Mouse (Mus musculus) kidney, postnatal 25 days (tissue): ENCODE data around the gene Pde1c.

ENCODE experiments used
- DNase-seq, 2 experiments: peaks; one replicate each; pipeline ENCODE4 v3.0.0; 2021; ENCODE audit warnings: mixed read lengths in 2 of 2

Gene Pde1c

GRCm38 (mm10) chr6:56441501-56441900 is 127.4 kb downstream of the Pde1c start:
- DNase-seq = no peak

DNA sequence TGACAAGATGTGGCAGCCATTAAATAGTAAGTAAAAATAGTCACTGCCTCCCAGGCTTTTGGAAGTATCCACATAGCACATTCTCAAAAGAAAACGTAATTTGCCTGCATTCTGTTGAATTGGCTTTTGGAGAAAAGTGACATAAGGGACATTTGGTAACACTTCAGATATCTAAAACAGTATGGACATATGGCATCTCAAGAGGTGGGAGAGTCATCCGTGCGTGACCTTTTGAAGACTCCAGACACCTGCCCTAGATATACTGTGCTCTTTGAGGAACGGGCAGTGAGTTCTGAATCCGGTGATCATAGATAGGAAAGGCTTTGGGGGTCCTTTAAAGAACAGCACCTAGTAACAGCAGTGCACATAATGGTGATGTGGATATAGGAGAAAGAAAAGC is 143.1 kb downstream of the Pde1c start:
- no peak for DNase-seq

DNA sequence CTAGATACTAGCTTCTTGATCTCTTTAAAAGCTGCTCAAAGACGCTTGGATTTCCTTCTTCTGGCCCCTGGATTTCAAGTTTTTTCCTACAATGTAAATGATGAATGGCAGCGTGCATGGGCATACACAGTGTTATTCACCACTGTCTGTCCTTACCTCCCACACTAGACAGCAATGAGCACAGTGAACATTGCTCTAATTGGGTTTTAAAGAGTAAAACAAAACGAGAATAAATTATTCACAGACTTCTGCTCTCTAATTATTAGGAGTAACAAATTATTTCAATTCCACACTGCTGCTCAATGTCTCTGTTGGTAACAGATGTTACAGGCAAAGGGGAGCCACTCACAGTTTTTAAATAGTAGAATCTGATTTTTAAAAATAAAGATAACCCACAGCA is 146.0 kb downstream of the Pde1c start:
- DNase-seq = no peak

DNA sequence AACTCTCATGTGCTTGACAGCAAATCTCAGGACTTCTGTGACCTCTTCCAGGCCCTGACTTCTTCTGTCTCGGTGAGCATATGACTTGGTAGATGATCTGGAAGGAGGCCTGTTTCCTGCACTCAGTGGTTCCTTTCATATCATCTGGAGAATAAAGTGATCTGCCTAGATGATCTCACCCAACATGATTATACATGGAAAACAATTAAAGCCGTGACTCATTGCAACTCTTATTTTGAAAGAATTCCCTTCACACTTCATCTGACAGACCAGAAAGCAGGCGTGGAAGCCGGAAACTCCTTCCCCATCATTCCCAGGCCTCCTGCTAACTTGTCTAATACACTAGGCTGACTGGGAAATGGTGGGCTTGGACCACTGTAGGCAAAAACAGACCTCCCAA is 152.7 kb downstream of the Pde1c start:
- no peak for DNase-seq

DNA sequence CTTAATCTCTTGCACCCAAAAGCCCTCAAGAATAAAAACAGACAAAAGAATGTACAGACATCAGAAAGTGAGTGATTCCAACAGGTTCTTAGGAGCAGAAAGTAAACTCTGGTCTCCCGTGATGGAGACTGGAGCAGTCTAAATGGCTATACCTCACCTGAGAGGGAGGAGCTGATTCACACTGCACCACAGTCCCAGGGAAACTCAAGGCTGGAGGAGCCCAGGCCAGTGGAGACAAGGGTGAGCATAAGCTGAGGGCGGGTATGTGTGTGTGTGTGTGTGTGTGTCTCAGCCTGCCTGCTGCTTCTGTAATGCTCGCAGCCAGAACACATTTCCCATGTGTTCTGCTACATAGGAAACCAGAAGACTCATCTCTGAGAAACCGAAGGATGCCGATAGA is 179.7 kb downstream of the Pde1c start:
- DNase-seq = no peak

DNA sequence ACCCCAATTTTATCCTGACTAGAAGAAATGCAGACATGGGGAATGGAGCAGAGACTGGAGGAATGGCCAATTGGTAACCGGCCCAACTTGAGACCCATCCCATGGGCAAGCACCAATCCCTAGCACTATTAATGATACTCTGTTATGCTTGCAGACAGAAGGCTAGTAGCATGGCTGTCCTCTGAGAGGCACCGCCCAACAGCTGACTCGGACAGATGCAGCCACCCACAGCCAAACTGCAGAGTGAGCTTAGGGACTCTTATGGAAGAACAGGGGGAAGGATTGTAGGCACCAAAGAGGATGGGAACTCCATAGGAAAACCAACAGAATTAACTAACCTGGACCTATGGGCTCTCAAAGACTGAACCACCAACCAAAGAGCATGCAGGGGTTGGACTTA is 192.5 kb downstream of the Pde1c start:
- no peak for DNase-seq

- no peak for DNase-seq
These were observed 194.7 kb downstream of the Pde1c start for GRCm38 (mm10) chr6:56374180-56374579.

DNA sequence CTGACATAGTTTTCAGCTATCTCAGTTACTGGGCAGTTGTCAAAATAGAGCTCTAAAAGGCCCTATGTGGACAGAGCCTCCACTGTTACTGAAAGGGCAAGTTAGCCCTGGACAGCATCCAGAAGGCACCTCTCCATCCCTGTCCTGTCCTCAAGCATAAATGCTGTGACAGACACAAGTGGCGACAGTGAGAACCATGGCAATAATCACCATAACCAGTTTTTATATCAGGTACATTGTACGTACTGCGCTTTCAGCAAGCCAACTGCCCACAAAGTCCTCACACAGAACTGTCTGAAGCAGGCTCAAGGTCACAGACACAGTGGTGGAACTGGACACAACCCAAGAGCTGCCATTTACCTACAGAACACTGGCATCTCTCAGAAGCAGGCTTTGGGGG is 195.2 kb downstream of the Pde1c start:
- no peak for DNase-seq

DNA sequence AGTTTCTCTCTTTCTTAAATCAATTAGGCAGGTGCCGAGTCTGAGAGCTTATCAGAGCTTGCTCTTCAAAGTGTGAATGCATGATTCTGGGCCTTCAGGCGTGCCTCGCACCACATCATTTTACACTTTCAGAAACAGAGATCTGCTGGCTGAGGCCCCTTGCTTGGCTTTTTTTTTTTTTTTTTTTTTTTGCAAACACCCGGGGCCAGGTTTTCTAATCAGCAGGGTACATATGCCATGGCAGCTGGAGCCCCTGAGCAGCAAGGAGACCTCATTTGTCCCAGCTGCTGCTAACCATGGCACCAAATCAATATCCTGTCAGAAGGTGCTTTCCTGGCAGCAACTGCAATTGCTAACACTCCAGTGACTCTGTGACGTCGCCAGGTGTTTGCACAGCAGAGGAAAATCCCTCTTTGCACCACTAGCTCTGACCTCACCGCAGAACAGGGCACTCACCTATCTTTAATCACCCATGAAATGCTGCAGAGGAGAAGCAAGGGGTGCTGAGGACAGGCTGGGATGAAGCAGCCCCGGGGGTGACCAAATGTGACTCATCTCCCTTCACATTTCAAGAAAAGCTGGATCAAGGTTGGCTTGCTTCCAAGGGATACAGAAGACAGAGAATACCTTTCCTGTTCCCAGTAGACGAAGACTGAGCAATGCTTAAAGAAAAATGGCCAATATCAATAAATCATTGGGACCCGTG is 195.7 kb downstream of the Pde1c start:
- no peak for DNase-seq

- DNase-seq = no peak
These were observed 199.4 kb downstream of the Pde1c start for GRCm38 (mm10) chr6:56369462-56369861.

DNA sequence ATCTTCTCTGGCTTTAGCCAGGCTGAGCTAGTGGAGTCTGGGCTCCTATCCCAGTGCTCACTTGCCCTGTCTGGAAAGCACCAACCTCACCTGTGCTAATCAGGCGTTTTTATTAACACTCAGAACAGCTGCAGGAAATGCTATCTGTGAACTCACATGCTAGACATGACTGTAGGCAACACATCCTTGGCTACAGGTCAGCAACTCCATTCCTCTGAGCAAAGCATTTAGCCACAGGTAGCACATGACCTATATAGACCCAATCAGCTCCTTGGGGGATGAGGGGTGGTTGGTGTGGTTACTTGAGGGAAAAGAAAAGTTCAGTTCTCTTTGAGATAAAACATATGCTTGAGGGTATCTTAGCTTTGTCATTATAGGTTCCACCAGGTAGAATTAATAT is 200.8 kb downstream of the Pde1c start:
- no peak for DNase-seq

- no peak for DNase-seq
These were observed 201.6 kb downstream of the Pde1c start for GRCm38 (mm10) chr6:56367257-56367656.

DNA sequence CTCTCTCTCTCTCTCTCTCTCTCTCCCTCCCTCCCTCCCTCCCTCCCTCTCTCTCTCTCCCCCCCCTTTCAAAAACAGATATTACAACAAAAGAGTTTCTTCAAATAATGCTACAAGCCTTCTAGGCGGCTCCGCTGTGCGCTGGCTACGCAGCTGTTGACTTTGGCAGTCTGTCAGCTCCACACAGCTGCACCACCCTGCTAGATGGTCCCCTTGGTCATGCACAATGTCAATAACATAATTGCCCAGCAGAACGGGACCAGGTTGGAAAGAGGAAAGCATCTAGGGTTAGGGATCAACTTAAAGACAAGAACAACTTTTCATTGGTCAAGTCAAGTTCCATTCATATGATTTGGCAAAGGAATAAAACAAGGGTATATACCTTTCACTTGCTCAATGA is 206.3 kb downstream of the Pde1c start:
- no peak for DNase-seq

GRCm38 (mm10) chr6:56362128-56362545 is 206.8 kb downstream of the Pde1c start:
- DNase-seq = no peak

GRCm38 (mm10) chr6:56361348-56362127 is 207.4 kb downstream of the Pde1c start:
- no peak for DNase-seq

- DNase-seq = no peak
These were observed 208.8 kb downstream of the Pde1c start for GRCm38 (mm10) chr6:56360086-56360485.

GRCm38 (mm10) chr6:56359126-56359525 is 209.8 kb downstream of the Pde1c start:
- no peak for DNase-seq

DNA sequence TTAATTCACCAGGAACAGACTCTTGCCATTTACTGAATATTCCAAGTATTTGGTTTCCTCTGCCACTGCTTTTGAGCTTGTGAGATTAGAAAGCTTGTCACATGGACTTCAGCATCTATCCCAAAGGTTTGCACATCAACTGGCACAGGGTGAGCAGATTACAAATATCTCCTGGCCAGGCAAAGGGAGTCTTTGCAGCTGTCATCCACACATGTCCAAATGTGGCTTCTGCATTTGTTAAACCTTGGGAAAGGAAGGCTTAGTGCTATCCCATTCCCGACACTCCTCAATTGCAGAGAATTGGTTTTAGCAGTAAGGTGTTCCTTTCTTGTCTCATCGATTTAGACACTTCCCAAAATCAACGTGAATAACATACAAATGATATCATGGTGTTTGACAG is 221.7 kb downstream of the Pde1c start:
- no peak for DNase-seq

DNA sequence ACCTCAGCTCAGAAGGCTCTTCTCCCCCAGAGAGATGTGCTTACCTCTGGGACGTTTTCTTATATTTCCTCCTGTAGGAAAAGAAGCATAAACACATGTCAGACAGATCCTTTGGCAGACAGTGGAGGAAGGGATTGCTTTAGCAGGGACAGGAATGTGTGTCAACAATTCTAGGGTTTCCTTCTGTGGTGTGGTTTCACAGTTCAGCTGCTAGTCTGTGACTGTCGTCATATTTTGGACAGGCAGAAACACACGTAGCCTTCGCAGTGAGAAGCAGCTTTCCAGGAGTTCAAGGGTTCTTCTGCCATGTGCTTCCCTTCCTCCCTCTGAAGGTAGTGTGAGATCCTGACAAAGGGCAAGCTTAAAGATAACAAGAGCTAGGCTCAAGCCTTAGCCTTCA is 223.8 kb downstream of the Pde1c start:
- no peak for DNase-seq

GRCm38 (mm10) chr6:56342005-56342404 is 226.9 kb downstream of the Pde1c start:
- no peak for DNase-seq

GRCm38 (mm10) chr6:56335811-56336446 is 233.0 kb downstream of the Pde1c start:
- DNase-seq = no peak

GRCm38 (mm10) chr6:56332149-56332548 is 236.8 kb downstream of the Pde1c start:
- no peak for DNase-seq

DNA sequence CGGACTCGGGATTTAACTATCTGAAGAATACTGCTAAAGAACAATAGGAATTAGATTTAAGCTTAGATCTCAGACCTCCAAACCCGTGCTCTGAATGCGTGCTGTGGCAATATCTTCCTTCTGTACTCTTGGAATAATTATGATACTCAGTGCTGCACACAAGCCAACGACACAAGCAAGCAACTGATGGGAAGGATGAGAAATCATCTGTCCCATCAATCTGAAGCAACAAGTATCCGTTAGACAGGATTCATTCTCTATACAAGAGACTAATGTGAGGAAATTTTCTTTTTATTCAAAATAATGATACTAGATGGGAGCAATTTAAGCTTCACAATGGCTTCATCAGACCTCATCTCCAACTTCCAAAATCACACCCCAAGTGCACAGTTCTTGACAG is 237.5 kb downstream of the Pde1c start:
- no peak for DNase-seq

DNA sequence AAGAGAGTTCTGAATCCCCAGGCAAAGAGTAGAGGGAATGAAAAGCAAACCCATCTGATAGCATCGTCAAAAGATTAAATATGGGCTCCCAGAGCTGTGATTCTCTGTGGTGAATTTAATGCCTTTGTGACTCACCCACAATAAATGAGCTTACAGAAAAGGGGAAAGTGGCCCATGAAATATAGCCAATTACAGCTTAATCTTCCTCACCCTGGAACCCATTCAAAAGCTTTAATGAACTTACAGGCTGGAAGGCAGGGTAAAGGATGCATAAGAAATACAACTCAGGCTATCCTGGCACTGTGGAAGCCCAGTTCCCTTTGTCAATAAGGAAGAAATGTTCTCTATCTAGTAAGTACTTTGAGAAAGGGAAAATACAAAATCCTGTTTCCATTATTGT is 240.8 kb downstream of the Pde1c start:
- no peak for DNase-seq
